Mouse (Mus musculus): ENCODE measurements around the gene Arg1. TPM values are rescaled to one million over a fixed set of nuclear protein-coding genes. Genes with fewer than 3 reads are reported as not detected.

Arg1 gene
- polyA plus RNA-seq, 1 experiment: 0.05 TPM

- no peak for TF ChIP-seq MYOD1 (IDR thresholded peaks at IDR 0.05; ENCODE audit: control insufficient read depth, insufficient read length, low read depth)
- no peak for TF ChIP-seq CEBPB (IDR thresholded peaks at IDR 0.05; ENCODE audit: low read depth)
- TF ChIP-seq MYOG (IDR thresholded peaks at IDR 0.05; ENCODE audit: control insufficient read depth, extremely low read depth, insufficient read length): no peak
- Histone ChIP-seq H3K36me3 (ENCODE audit: control insufficient read depth, insufficient read depth) (no peaks in the 10 kb centered on the region), H3K79me2 (ENCODE audit: control insufficient read depth, insufficient read depth) (no peaks in the 10 kb centered on the region), H3ac (ENCODE audit: control insufficient read depth, insufficient read length, low read depth) (no peak overlapping the region), H3K27me3 (ENCODE audit: control insufficient read depth, insufficient read depth, insufficient read length) (no peaks in the 10 kb centered on the region), H3K4me3 (ENCODE audit: insufficient read depth, poor library complexity, severe bottlenecking) (no peak overlapping the region), H3K79me3 (ENCODE audit: low read depth) (no peaks in the 10 kb centered on the region)
These were observed 788 bp upstream of the Arg1 start for GRCm38 (mm10) chr10:24928072-24928471.

GRCm38 (mm10) chr10:24926380-24926779 lies 904 bp downstream of the Arg1 start:
- H3K79me2 ChIP-seq (ENCODE audit: control insufficient read depth, insufficient read depth): no peaks in the 10 kb centered on the region
- H3K4me3 ChIP-seq (ENCODE audit: insufficient read depth, poor library complexity, severe bottlenecking): no peak overlapping the region
- H3K79me3 ChIP-seq (ENCODE audit: low read depth): no peaks in the 10 kb centered on the region
- no peaks in the 10 kb centered on the region for H3K36me3 ChIP-seq (ENCODE audit: control insufficient read depth, insufficient read depth)
- no peak overlapping the region for H3ac ChIP-seq (ENCODE audit: control insufficient read depth, insufficient read length, low read depth)
- TF ChIP-seq MYOD1 (IDR thresholded peaks at IDR 0.05; ENCODE audit: control insufficient read depth, insufficient read length, low read depth) (no peak), MYOG (IDR thresholded peaks at IDR 0.05; ENCODE audit: control insufficient read depth, extremely low read depth, insufficient read length) (no peak)
- no peaks in the 10 kb centered on the region for H3K27me3 ChIP-seq (ENCODE audit: control insufficient read depth, insufficient read depth, insufficient read length)

- Histone ChIP-seq H3K4me3 (ENCODE audit: insufficient read depth, poor library complexity, severe bottlenecking) (no peak overlapping the region), H3K79me2 (ENCODE audit: control insufficient read depth, insufficient read depth) (no peaks in the 10 kb centered on the region), H3ac (ENCODE audit: control insufficient read depth, insufficient read length, low read depth) (no peak overlapping the region), H3K36me3 (ENCODE audit: control insufficient read depth, insufficient read depth) (no peaks in the 10 kb centered on the region), H3K27me3 (ENCODE audit: control insufficient read depth, insufficient read depth, insufficient read length) (no peaks in the 10 kb centered on the region), H3K79me3 (ENCODE audit: low read depth) (no peaks in the 10 kb centered on the region)
- TF ChIP-seq CEBPB (IDR thresholded peaks at IDR 0.05; ENCODE audit: low read depth) (no peak), MYOD1 (IDR thresholded peaks at IDR 0.05; ENCODE audit: control insufficient read depth, insufficient read length, low read depth) (no peak), USF1 (IDR thresholded peaks at IDR 0.05; ENCODE audit: low read depth) (no peak), MYOG (IDR thresholded peaks at IDR 0.05; ENCODE audit: control insufficient read depth, extremely low read depth, insufficient read length) (no peak), FOSL1 (IDR thresholded peaks at IDR 0.05; ENCODE audit: insufficient read depth, low read length, poor library complexity, severe bottlenecking) (no peak), MAX (IDR thresholded peaks at IDR 0.05) (no peak), CTCF (IDR thresholded peaks at IDR 0.05; ENCODE audit: control insufficient read depth, insufficient read depth, insufficient read length) (no peak)
These were observed 3.0 kb downstream of the Arg1 start for GRCm38 (mm10) chr10:24924296-24924695.

- Histone ChIP-seq H3K79me2 (ENCODE audit: control insufficient read depth, insufficient read depth) (no peaks in the 10 kb centered on the region), H3K4me3 (ENCODE audit: insufficient read depth, poor library complexity, severe bottlenecking) (no peak overlapping the region), H3K36me3 (ENCODE audit: control insufficient read depth, insufficient read depth) (peaks cover 5% of the 10 kb centered on the region), H3ac (ENCODE audit: control insufficient read depth, insufficient read length, low read depth) (no peak overlapping the region), H3K79me3 (ENCODE audit: low read depth) (no peaks in the 10 kb centered on the region), H3K27me3 (ENCODE audit: control insufficient read depth, insufficient read depth, insufficient read length) (no peaks in the 10 kb centered on the region)
- no peak for TF ChIP-seq MAX (IDR thresholded peaks at IDR 0.05)
- no peak for TF ChIP-seq MYOG (IDR thresholded peaks at IDR 0.05; ENCODE audit: control insufficient read depth, extremely low read depth, insufficient read length)
- no peak for TF ChIP-seq FOSL1 (IDR thresholded peaks at IDR 0.05; ENCODE audit: insufficient read depth, low read length, poor library complexity, severe bottlenecking)
- no peak for TF ChIP-seq CEBPB (IDR thresholded peaks at IDR 0.05; ENCODE audit: low read depth)
- no peak for TF ChIP-seq USF1 (IDR thresholded peaks at IDR 0.05; ENCODE audit: low read depth)
- no peak for TF ChIP-seq MYOD1 (IDR thresholded peaks at IDR 0.05; ENCODE audit: control insufficient read depth, insufficient read length, low read depth)
- TF ChIP-seq CTCF (IDR thresholded peaks at IDR 0.05; ENCODE audit: control insufficient read depth, insufficient read depth, insufficient read length): no peak
These were observed 4.3 kb downstream of the Arg1 start for GRCm38 (mm10) chr10:24922977-24923376.

- Histone ChIP-seq H3K79me3 (ENCODE audit: low read depth) (no peaks in the 10 kb centered on the region), H3K79me2 (ENCODE audit: control insufficient read depth, insufficient read depth) (no peaks in the 10 kb centered on the region), H3ac (ENCODE audit: control insufficient read depth, insufficient read length, low read depth) (no peak overlapping the region), H3K27me3 (ENCODE audit: control insufficient read depth, insufficient read depth, insufficient read length) (no peaks in the 10 kb centered on the region), H3K4me3 (ENCODE audit: insufficient read depth, poor library complexity, severe bottlenecking) (no peak overlapping the region), H3K36me3 (ENCODE audit: control insufficient read depth, insufficient read depth) (peaks cover 63% of the 10 kb centered on the region)
- TF ChIP-seq MYOG (IDR thresholded peaks at IDR 0.05; ENCODE audit: control insufficient read depth, extremely low read depth, insufficient read length) (no peak), CTCF (IDR thresholded peaks at IDR 0.05; ENCODE audit: control insufficient read depth, insufficient read depth, insufficient read length) (no peak), USF1 (IDR thresholded peaks at IDR 0.05; ENCODE audit: low read depth) (no peak), MYOD1 (IDR thresholded peaks at IDR 0.05; ENCODE audit: control insufficient read depth, insufficient read length, low read depth) (no peak), CEBPB (IDR thresholded peaks at IDR 0.05; ENCODE audit: low read depth) (no peak), MAX (IDR thresholded peaks at IDR 0.05) (no peak), FOSL1 (IDR thresholded peaks at IDR 0.05; ENCODE audit: insufficient read depth, low read length, poor library complexity, severe bottlenecking) (no peak)
These were observed 11.8 kb downstream of the Arg1 start for GRCm38 (mm10) chr10:24915486-24915885.

GRCm38 (mm10) chr10:24912576-24912975 lies 14.7 kb downstream of the Arg1 start:
- peaks cover 80% of the 10 kb centered on the region for H3K36me3 ChIP-seq (ENCODE audit: control insufficient read depth, insufficient read depth)
- H3K27me3 ChIP-seq (ENCODE audit: control insufficient read depth, insufficient read depth, insufficient read length): no peaks in the 10 kb centered on the region
- TF ChIP-seq FOSL1 (IDR thresholded peaks at IDR 0.05; ENCODE audit: insufficient read depth, low read length, poor library complexity, severe bottlenecking) (no peak), MYOG (IDR thresholded peaks at IDR 0.05; ENCODE audit: control insufficient read depth, extremely low read depth, insufficient read length) (no peak), MAX (IDR thresholded peaks at IDR 0.05) (no peak), CEBPB (IDR thresholded peaks at IDR 0.05; ENCODE audit: low read depth) (no peak), MYOD1 (IDR thresholded peaks at IDR 0.05; ENCODE audit: control insufficient read depth, insufficient read length, low read depth) (no peak), USF1 (IDR thresholded peaks at IDR 0.05; ENCODE audit: low read depth) (no peak), CTCF (IDR thresholded peaks at IDR 0.05; ENCODE audit: control insufficient read depth, insufficient read depth, insufficient read length) (no peak)
- H3K79me3 ChIP-seq (ENCODE audit: low read depth): no peaks in the 10 kb centered on the region
- no peak overlapping the region for H3ac ChIP-seq (ENCODE audit: control insufficient read depth, insufficient read length, low read depth)
- H3K79me2 ChIP-seq (ENCODE audit: control insufficient read depth, insufficient read depth): no peaks in the 10 kb centered on the region
- no peak overlapping the region for H3K4me3 ChIP-seq (ENCODE audit: insufficient read depth, poor library complexity, severe bottlenecking)

All from C2C12 (cell line).